In the genomic region with DNA sequence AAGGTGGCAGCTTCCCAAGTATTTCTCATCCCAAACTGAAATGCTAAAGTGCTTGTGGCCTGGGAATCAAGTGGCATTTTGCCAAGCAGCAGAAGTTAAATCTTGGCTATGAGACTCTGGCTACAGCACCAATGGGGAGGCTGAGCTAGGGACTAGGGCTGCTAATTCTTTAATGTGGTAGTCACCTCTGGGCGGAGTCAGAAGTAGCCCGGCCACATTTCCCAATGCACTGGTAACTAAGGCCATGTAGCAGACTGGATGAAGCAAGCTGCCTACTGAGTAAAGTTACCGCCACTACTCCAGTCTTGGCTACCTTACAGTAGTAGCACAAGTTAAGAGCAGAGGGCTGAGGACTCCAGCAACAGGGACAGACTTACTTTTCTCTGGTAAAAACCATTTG, we compare ENCODE assay signal across 9 mouse cellular contexts. TPM values are rescaled to one million over a fixed set of nuclear protein-coding genes. Genes with fewer than 3 reads are reported as not detected.
DNase-seq lines count a peak whose midpoint lies in the region; ATAC-seq and TF ChIP-seq lines count a peak whose summit lies in the region.
"Had no signal": no experiment of that assay in that cellular context is flagged by ENCODE, and none has a peak within 500 bp of the region (broad histone marks: within the 10 kb centered on the region; RNA-seq: fewer than 3 reads in every experiment).

No protein-coding gene starts in this region.

- no peak overlapping the region for H3K4me3 ChIP-seq in layer of hippocampus, adult 2 months
- peak overlapping the region; percentile 42 for H3K4me3 ChIP-seq in heart, embryonic 16.5 days (ENCODE audit: low read length)
- H3K4me3 ChIP-seq in lung, postnatal 0 days (ENCODE audit: low read depth, low read length): no peak overlapping the region
- H3K4me3 ChIP-seq: midbrain, embryonic 10.5 days had no signal

- WGBS in heart, embryonic 16.5 days: 47% methylated on average over 3 of the region's 3 CpGs
- WGBS in lung, postnatal 0 days: 50% methylated on average over 3 of the region's 3 CpGs

- H3K36me3 ChIP-seq in heart, embryonic 16.5 days (ENCODE audit: control insufficient read depth, insufficient read depth): no peaks in the 10 kb centered on the region
- H3K36me3 ChIP-seq in lung, postnatal 0 days (ENCODE audit: insufficient read depth, low read length): no peaks in the 10 kb centered on the region
- H3K36me3 ChIP-seq: midbrain, embryonic 10.5 days had no signal

- ATAC-seq in heart, embryonic 16.5 days (replicated peaks; ENCODE audit: extremely low read depth, insufficient read depth, low FRiP score): peak; percentile 43
- peak; percentile 87 for ATAC-seq in lung, postnatal 0 days
- ATAC-seq in frontal cortex, adult (ENCODE audit: low TSS enrichment): no peak

- H3K4me1 ChIP-seq in heart, embryonic 16.5 days (ENCODE audit: control insufficient read depth, insufficient read depth, low read length): peaks cover 66% of the 10 kb centered on the region
- peaks cover 17% of the 10 kb centered on the region; the same call in 1 of the 2 replicates for H3K4me1 ChIP-seq in lung, postnatal 0 days (ENCODE audit: insufficient read depth, low read depth, low read length)

- H3K27me3 ChIP-seq in heart, embryonic 16.5 days (ENCODE audit: control insufficient read depth, insufficient read depth, low read length): no peaks in the 10 kb centered on the region
- no peaks in the 10 kb centered on the region for H3K27me3 ChIP-seq in lung, postnatal 0 days (replicated peaks; ENCODE audit: insufficient read depth, low read length)

- DNase-seq in layer of hippocampus, adult 2 months (ENCODE audit: low spot score in 2 of 2): no peak
- no peak for DNase-seq in layer of hippocampus, adult 9-11 months
- peak; percentile 39 to 63 for DNase-seq in adrenal gland, postnatal 36 days
- DNase-seq in lung, postnatal 0 days (ENCODE audit: low spot score): peak; percentile 90
- DNase-seq in layer of hippocampus, adult 18-20 months (ENCODE audit: low spot score in 2 of 2): no peak
- DNase-seq in layer of hippocampus, adult 8-10 months (ENCODE audit: low spot score in 2 of 2): no peak

- peak overlapping the region; percentile 52 for H3K9ac ChIP-seq in heart, embryonic 16.5 days (ENCODE audit: low read length)
- H3K9ac ChIP-seq in lung, postnatal 0 days (replicated peaks; ENCODE audit: low read depth): no peak overlapping the region

- H3K9me3 ChIP-seq in heart, embryonic 16.5 days (replicated peaks; ENCODE audit: control insufficient read depth, low read length): no peaks in the 10 kb centered on the region
- H3K9me3 ChIP-seq in lung, postnatal 0 days (ENCODE audit: low read length): no peaks in the 10 kb centered on the region
- H3K9me3 ChIP-seq: midbrain, embryonic 10.5 days had no signal

- TF ChIP-seq CTCF in layer of hippocampus, adult 2 months (conservative IDR thresholded peaks at IDR 0.05): no peak
- TF ChIP-seq CTCF in lung, postnatal 0 days (IDR thresholded peaks at IDR 0.05): no peak

- 0 out of 2 replicates have a peak overlapping the region, but pooled peaks have one; percentile 29 for H3K27ac ChIP-seq in layer of hippocampus, adult 2 months
- H3K27ac ChIP-seq in heart, embryonic 16.5 days (ENCODE audit: low read length): peak overlapping the region; percentile 86
- H3K27ac ChIP-seq in lung, postnatal 0 days (ENCODE audit: low read length): peak overlapping the region; percentile 54; the same call in 1 of the 2 replicates
- H3K27ac ChIP-seq: midbrain, embryonic 10.5 days had no signal

- peak overlapping the region; percentile 65 for H3K4me2 ChIP-seq in heart, embryonic 16.5 days (ENCODE audit: low read depth, low read length)
- H3K4me2 ChIP-seq in lung, postnatal 0 days (replicated peaks; ENCODE audit: low read depth, low read length): no peak overlapping the region

- peak; percentile 64 for TF ChIP-seq EP300 in lung, postnatal 0 days (IDR thresholded peaks at IDR 0.05)

RNA-seq across cellular contexts. Expression of a gene that starts 12.7 kb away (rescaled TPM):
- total RNA-seq in layer of hippocampus, adult 2 months (2021): 10 to 100 TPM; 14.8 to 17.5 TPM
- 10 to 100 TPM; 16.1 to 20.2 TPM for total RNA-seq in adrenal gland, postnatal 36 days (2021)
- polyA plus RNA-seq in heart, embryonic 16.5 days (2015; fragmentation: Nextera tagmentation; extraction: Ambion mirVana): 30.4 and 32.3 TPM in 2 replicates
- 16.9 and 18.9 TPM in 2 replicates for polyA plus RNA-seq in lung, postnatal 0 days (2015; fragmentation: Nextera tagmentation; extraction: Ambion mirVana)
- total RNA-seq in layer of hippocampus, adult 18-20 months (2021): 10 to 100 TPM; 17.2 to 21.1 TPM
- total RNA-seq in layer of hippocampus, adult 8-10 months (2022): 10 to 100 TPM; 19.4 to 24.9 (median 22.3) TPM

Comparison
In these comparisons a context has a peak if more than half of its experiments do, and no peak if none do; other contexts are left out.
1. DNase-seq: peak in adrenal gland, postnatal 36 days (2 of 2) and lung, postnatal 0 days (single experiment); none in layer of hippocampus, adult 2 months (0 of 2), layer of hippocampus, adult 9-11 months (single experiment), layer of hippocampus, adult 18-20 months (0 of 2) and layer of hippocampus, adult 8-10 months (0 of 2).
2. H3K27ac ChIP-seq: peak in every context shown above with its lines; median percentile 86 in heart, embryonic 16.5 days; 54 in lung, postnatal 0 days; 29 in layer of hippocampus, adult 2 months.